Mouse (Mus musculus): Measurements from ENCODE around the gene Gm15130.

Gm15130 gene

DNA sequence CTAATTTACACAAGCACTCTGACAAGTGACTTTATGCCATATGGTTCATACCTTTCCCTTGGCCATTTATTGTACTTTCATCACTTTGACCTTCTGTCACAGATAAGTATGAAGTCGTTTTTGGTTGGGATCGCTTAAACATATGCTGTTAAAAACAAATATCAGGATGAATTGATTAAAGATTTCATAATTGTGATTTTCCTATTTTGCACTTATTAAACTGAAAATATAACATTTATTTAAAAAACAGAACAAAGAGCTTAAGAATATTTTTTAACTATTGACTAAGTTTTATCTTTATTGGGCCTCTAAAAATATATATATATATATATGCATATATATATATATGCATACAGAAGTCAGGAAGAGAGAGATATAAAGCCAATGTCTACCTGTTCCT, at the start of gene Gm15130:
Gene Gm15130, minus strand, starts transcription at position 101 of the 400 bp plus-strand sequence.
- no peak for DNase-seq

DNA sequence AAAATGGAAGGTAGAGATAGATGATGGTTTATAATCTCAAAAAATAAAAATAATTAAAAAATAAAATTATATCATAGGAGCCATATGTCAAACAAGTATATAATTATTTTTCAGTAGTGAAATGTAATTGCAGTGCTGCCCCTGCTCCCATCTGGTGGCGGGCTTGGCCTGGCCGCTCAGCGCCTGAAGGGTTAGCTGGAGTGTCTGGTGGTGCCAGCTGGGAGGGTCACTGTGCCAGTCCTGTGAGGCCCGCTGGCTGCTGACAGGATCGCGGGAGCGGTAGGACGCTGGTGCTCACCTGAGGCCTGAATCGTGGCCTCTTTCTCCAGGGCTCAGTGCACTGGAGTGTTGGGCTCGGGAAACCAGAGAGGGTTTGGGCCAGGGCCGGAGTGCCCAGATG, 29.3 kb upstream of the Gm15130 start:
- no peak for DNase-seq

DNA sequence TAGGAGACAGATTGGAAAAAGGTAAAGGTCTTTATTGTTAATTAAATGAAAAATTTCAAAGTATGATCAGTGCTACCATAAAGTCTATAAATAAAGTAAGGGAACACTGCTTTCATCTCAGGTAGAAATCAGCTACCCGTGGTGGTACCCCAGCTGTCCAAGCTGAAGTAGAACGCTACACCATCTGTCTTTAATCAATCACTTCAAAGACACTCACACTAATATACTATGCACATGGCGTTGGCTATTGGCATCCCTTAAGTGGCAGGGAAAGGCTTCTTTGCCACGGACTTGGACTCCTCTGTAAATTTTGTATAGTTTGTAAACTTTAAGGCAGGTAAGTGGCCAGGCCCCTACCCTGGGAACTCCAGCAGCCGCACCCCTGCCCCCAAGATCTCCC, 17.0 kb downstream of the Gm15130 start:
- no peak for DNase-seq

DNA sequence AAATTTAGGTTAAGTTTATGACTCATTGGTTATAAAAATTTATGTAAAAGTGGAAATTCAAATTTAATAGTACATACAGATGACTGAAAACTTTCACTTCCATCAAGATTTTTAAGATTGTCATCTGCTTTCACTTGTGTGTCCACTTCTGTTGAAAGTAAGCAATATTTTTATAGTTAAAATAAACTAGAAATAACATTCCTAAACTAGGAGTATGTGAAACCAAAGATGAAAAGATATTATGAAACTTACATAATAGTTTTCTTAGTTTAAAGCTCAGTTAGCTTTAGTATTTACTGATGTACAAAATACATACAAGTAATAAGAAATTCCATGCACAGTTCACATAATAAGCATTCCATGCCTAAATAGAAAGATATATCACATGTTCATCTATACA, 46.9 kb downstream of the Gm15130 start, which contains the start of gene Gm13941:
Gene Gm13941, minus strand, starts transcription at position 101 of the 400 bp plus-strand sequence.
- no peak for DNase-seq
